Mouse (Mus musculus): ENCODE data around the gene Mrps2. TPM values are rescaled to one million over a fixed set of nuclear protein-coding genes. Genes with fewer than 3 reads are reported as not detected.
"Not testable (repeated sequence)": the region's sequence is repeated elsewhere in the genome, so short reads cannot be mapped to it uniquely, and the experiment has no call there.

Mrps2 gene
- total RNA-seq, 2 experiments from 2014 or later: 21.1 to 22.9 TPM

GRCm38 (mm10) chr2:28470591-28470990 lies 2.7 kb downstream of the Mrps2 start:
- no peak for DNase-seq (ENCODE audit: low spot score)

- DNase-seq (ENCODE audit: low spot score): not testable (repeated sequence)
Observed at GRCm38 (mm10) chr2:28472011-28472410, 4.1 kb downstream of the Mrps2 start.

GRCm38 (mm10) chr2:28477993-28478392 lies 10.1 kb downstream of the Mrps2 start:
- not testable (repeated sequence) for DNase-seq (ENCODE audit: low spot score)

GRCm38 (mm10) chr2:28479208-28480204 lies 11.6 kb downstream of the Mrps2 start:
- no peak for DNase-seq (ENCODE audit: low spot score)

- DNase-seq (ENCODE audit: low spot score): no peak
Observed at GRCm38 (mm10) chr2:28483861-28484260, 16.0 kb downstream of the Mrps2 start.

GRCm38 (mm10) chr2:28494521-28494920 lies 26.7 kb downstream of the Mrps2 start:
- no peak for DNase-seq (ENCODE audit: low spot score)

- no peak for DNase-seq (ENCODE audit: low spot score)
Observed at GRCm38 (mm10) chr2:28495207-28495756, 27.4 kb downstream of the Mrps2 start.

GRCm38 (mm10) chr2:28495801-28496595 lies 28.1 kb downstream of the Mrps2 start:
- no peak for DNase-seq (ENCODE audit: low spot score)

GRCm38 (mm10) chr2:28496671-28497070 lies 28.8 kb downstream of the Mrps2 start, which contains the start of gene Gbgt1:
TSS of gene Gbgt1 (plus strand) at chr2:28496891.
- no peak for DNase-seq (ENCODE audit: low spot score)

- DNase-seq (ENCODE audit: low spot score): no peak
Observed at GRCm38 (mm10) chr2:28497561-28497960, 29.7 kb downstream of the Mrps2 start.

- no peak for DNase-seq (ENCODE audit: low spot score)
Observed at GRCm38 (mm10) chr2:28498431-28498830, 30.6 kb downstream of the Mrps2 start.

GRCm38 (mm10) chr2:28502987-28503386 lies 35.1 kb downstream of the Mrps2 start:
- DNase-seq (ENCODE audit: low spot score): no peak

GRCm38 (mm10) chr2:28504676-28505075 lies 36.8 kb downstream of the Mrps2 start:
- DNase-seq (ENCODE audit: low spot score): no peak

- no peak for DNase-seq (ENCODE audit: low spot score)
Observed at GRCm38 (mm10) chr2:28505795-28506194, 37.9 kb downstream of the Mrps2 start, which contains the start of gene Gm10134. TSS of gene Gm10134 (plus strand) at chr2:28506095.

- DNase-seq (ENCODE audit: low spot score): no peak
Observed at GRCm38 (mm10) chr2:28506291-28506690, 38.4 kb downstream of the Mrps2 start.

- not testable (repeated sequence) for DNase-seq (ENCODE audit: low spot score)
Observed at GRCm38 (mm10) chr2:28511600-28511999, 43.7 kb downstream of the Mrps2 start.

- no peak for DNase-seq (ENCODE audit: low spot score)
Observed at GRCm38 (mm10) chr2:28512798-28513401, 45.0 kb downstream of the Mrps2 start, which contains the start of gene Ralgds. TSS of gene Ralgds (plus strand) at chr2:28513125.

- no peak for DNase-seq (ENCODE audit: low spot score)
Observed at GRCm38 (mm10) chr2:28513431-28514370, 45.8 kb downstream of the Mrps2 start.

GRCm38 (mm10) chr2:28514489-28514888 lies 46.6 kb downstream of the Mrps2 start:
- peak; percentile 81 for DNase-seq (ENCODE audit: low spot score)
